Mouse (Mus musculus): ENCODE measurements around the gene Fbxw8. TPM values are rescaled to one million over a fixed set of nuclear protein-coding genes. Genes with fewer than 3 reads are reported as not detected.
A peak's percentile ranks its signal among the peaks of the same experiment; 100 is the strongest.

Fbxw8 gene
- polyA plus RNA-seq, 1 experiment from 2014 or later, result 26.3 TPM

DNA sequence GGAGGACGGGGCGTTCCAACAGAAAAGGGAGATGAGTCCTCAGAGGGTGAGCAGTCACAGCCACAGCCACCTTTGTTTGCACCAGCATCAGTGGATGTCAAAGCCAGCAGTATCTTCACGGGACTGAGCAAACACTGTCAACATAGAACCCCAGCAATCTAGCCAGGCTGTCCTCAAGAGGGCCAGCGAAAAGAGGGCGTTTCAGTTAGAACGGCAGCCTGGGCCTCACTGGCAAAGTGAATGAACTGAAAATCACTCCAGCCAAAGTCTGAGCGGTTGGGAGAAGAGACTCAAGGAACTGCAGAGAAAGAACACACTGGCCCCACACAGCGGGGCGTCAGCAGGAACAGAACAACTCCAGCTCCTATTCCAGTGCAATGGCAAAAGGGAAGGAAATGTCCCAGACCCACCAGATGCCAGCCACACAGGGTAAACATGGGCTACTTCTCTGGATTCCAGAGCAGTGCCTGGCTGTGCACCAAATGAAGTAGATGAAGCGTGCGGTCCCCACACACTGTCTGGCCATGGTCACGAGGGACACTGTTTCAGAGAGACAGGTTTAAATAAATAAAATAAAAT lies 72.1 kb downstream of the Fbxw8 start:
- WGBS, result 65% methylated on average over 12 of the region's 12 CpGs
- ATAC-seq (ENCODE audit: low FRiP score, low TSS enrichment), result no peak
- Histone ChIP-seq H3K4me1 (ENCODE audit: insufficient read depth, low read length) (peaks cover 23% of the 10 kb centered on the region), H3K27ac (ENCODE audit: low read length) (no peak overlapping the region), H3K36me3 (ENCODE audit: insufficient read depth, low read length) (no peaks in the 10 kb centered on the region), H3K4me2 (replicated peaks; ENCODE audit: low read depth, low read length) (no peak overlapping the region), H3K9me3 (ENCODE audit: low read length) (no peaks in the 10 kb centered on the region), H3K9ac (replicated peaks; ENCODE audit: low read length) (no peak overlapping the region), H3K4me3 (ENCODE audit: low read length) (no peak overlapping the region), H3K27me3 (ENCODE audit: insufficient read depth, low read length) (no peaks in the 10 kb centered on the region)

- Histone ChIP-seq H3K27me3 (ENCODE audit: insufficient read depth, low read length) (no peaks in the 10 kb centered on the region), H3K9ac (replicated peaks; ENCODE audit: low read length) (no peak overlapping the region), H3K4me2 (replicated peaks; ENCODE audit: low read depth, low read length) (no peak overlapping the region), H3K9me3 (ENCODE audit: low read length) (no peaks in the 10 kb centered on the region), H3K4me3 (ENCODE audit: low read length) (no peak overlapping the region), H3K36me3 (ENCODE audit: insufficient read depth, low read length) (peaks cover 6% of the 10 kb centered on the region; the same call in 1 of the 2 replicates), H3K4me1 (ENCODE audit: insufficient read depth, low read length) (peaks cover 18% of the 10 kb centered on the region), H3K27ac (ENCODE audit: low read length) (no peak overlapping the region)
- ATAC-seq (ENCODE audit: low FRiP score, low TSS enrichment), result no peak
- 69% methylated on average over 6 of the region's 6 CpGs for WGBS
Measured at GRCm38 (mm10) chr5:118081996-118082395, 73.3 kb downstream of the Fbxw8 start.

DNA sequence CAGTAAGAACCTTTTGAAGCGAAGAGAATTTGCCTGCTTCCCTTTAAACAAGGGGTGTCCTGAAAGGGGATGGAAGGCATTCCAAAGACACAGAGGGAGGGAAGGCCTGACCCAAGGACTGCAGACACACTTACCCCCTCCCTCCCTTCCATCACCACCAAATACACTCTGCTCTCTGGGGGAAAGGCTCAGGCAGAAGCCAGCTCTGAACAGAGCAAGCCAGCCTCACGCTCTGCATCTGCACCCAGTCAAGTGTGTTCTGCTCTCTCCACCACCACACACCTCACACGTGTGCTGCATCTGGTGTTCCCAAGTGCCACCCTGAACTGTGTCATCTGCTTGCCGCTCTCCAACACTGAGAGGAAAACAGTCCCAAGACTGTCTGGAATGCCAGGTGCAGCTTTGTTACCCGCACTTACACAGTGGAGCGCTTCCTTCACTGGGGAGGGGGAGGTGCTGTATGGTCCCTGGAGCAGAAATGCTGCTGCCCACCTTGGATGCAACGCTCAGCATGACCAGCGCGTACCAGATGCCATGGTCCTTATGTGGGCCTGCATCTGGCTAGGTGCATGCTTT lies 73.8 kb downstream of the Fbxw8 start:
- WGBS, result 80% methylated on average over 9 of the region's 9 CpGs
- no peak overlapping the region for H3K4me3 ChIP-seq (ENCODE audit: low read length)
- no peak for ATAC-seq (ENCODE audit: low FRiP score, low TSS enrichment)

GRCm38 (mm10) chr5:118079839-118080250 lies 75.4 kb downstream of the Fbxw8 start:
- no peak overlapping the region for H3K9ac ChIP-seq (replicated peaks; ENCODE audit: low read length)
- 42% methylated on average over 11 of the region's 11 CpGs for whole genome bisulfite sequencing
- H3K4me1 ChIP-seq (ENCODE audit: insufficient read depth, low read length), result peaks cover 16% of the 10 kb centered on the region
- no peaks in the 10 kb centered on the region for H3K9me3 ChIP-seq (ENCODE audit: low read length)
- no peak overlapping the region for H3K4me3 ChIP-seq (ENCODE audit: low read length)
- peaks cover 27% of the 10 kb centered on the region for H3K36me3 ChIP-seq (ENCODE audit: insufficient read depth, low read length)
- H3K27me3 ChIP-seq (ENCODE audit: insufficient read depth, low read length), result no peaks in the 10 kb centered on the region
- no peak overlapping the region for H3K27ac ChIP-seq (ENCODE audit: low read length)
- 0 out of 2 replicates have a peak, but pooled peaks have one; percentile 40 for ATAC-seq (ENCODE audit: low FRiP score, low TSS enrichment)
- no peak overlapping the region for H3K4me2 ChIP-seq (replicated peaks; ENCODE audit: low read depth, low read length)

More for the DNA sequence above, 73.8 kb downstream of the Fbxw8 start:
- no peaks in the 10 kb centered on the region for H3K27me3 ChIP-seq (ENCODE audit: insufficient read depth, low read length)
- H3K4me1 ChIP-seq (ENCODE audit: insufficient read depth, low read length), result peaks cover 16% of the 10 kb centered on the region
- no peak overlapping the region for H3K9ac ChIP-seq (replicated peaks; ENCODE audit: low read length)
- peaks cover 11% of the 10 kb centered on the region; the same call in 1 of the 2 replicates for H3K36me3 ChIP-seq (ENCODE audit: insufficient read depth, low read length)
- no peak overlapping the region for H3K27ac ChIP-seq (ENCODE audit: low read length)
- no peak overlapping the region for H3K4me2 ChIP-seq (replicated peaks; ENCODE audit: low read depth, low read length)
- H3K9me3 ChIP-seq (ENCODE audit: low read length), result no peaks in the 10 kb centered on the region

GRCm38 (mm10) chr5:118079354-118079753 lies 75.9 kb downstream of the Fbxw8 start:
- 78% methylated on average over 6 of the region's 6 CpGs for WGBS
- Histone ChIP-seq H3K4me2 (replicated peaks; ENCODE audit: low read depth, low read length) (no peak overlapping the region), H3K9me3 (ENCODE audit: low read length) (no peaks in the 10 kb centered on the region), H3K27me3 (ENCODE audit: insufficient read depth, low read length) (no peaks in the 10 kb centered on the region), H3K27ac (ENCODE audit: low read length) (no peak overlapping the region), H3K4me3 (ENCODE audit: low read length) (no peak overlapping the region), H3K9ac (replicated peaks; ENCODE audit: low read length) (no peak overlapping the region), H3K36me3 (ENCODE audit: insufficient read depth, low read length) (peaks cover 30% of the 10 kb centered on the region), H3K4me1 (ENCODE audit: insufficient read depth, low read length) (peaks cover 16% of the 10 kb centered on the region)
- no peak for ATAC-seq (ENCODE audit: low FRiP score, low TSS enrichment)

GRCm38 (mm10) chr5:118078550-118078949 lies 76.7 kb downstream of the Fbxw8 start:
- H3K4me3 ChIP-seq (ENCODE audit: low read length), result no peak overlapping the region
- peaks cover 31% of the 10 kb centered on the region for H3K36me3 ChIP-seq (ENCODE audit: insufficient read depth, low read length)
- WGBS, result 83% methylated on average over 6 of the region's 6 CpGs
- H3K9ac ChIP-seq (replicated peaks; ENCODE audit: low read length), result no peak overlapping the region
- H3K27ac ChIP-seq (ENCODE audit: low read length), result no peak overlapping the region
- no peak for ATAC-seq (ENCODE audit: low FRiP score, low TSS enrichment)
- H3K4me2 ChIP-seq (replicated peaks; ENCODE audit: low read depth, low read length), result no peak overlapping the region
- no peaks in the 10 kb centered on the region for H3K27me3 ChIP-seq (ENCODE audit: insufficient read depth, low read length)
- H3K4me1 ChIP-seq (ENCODE audit: insufficient read depth, low read length), result peaks cover 9% of the 10 kb centered on the region
- H3K9me3 ChIP-seq (ENCODE audit: low read length), result no peaks in the 10 kb centered on the region

GRCm38 (mm10) chr5:118076721-118077592 lies 78.3 kb downstream of the Fbxw8 start:
- Histone ChIP-seq H3K4me3 (ENCODE audit: low read length) (no peak overlapping the region), H3K4me1 (ENCODE audit: insufficient read depth, low read length) (peaks cover 7% of the 10 kb centered on the region), H3K9me3 (ENCODE audit: low read length) (no peaks in the 10 kb centered on the region), H3K9ac (replicated peaks; ENCODE audit: low read length) (no peak overlapping the region), H3K4me2 (replicated peaks; ENCODE audit: low read depth, low read length) (no peak overlapping the region), H3K27me3 (ENCODE audit: insufficient read depth, low read length) (no peaks in the 10 kb centered on the region), H3K36me3 (ENCODE audit: insufficient read depth, low read length) (peaks cover 31% of the 10 kb centered on the region), H3K27ac (ENCODE audit: low read length) (no peak overlapping the region)
- no peak for ATAC-seq (ENCODE audit: low FRiP score, low TSS enrichment)
- WGBS, result 88% methylated on average over 15 of the region's 15 CpGs

DNA sequence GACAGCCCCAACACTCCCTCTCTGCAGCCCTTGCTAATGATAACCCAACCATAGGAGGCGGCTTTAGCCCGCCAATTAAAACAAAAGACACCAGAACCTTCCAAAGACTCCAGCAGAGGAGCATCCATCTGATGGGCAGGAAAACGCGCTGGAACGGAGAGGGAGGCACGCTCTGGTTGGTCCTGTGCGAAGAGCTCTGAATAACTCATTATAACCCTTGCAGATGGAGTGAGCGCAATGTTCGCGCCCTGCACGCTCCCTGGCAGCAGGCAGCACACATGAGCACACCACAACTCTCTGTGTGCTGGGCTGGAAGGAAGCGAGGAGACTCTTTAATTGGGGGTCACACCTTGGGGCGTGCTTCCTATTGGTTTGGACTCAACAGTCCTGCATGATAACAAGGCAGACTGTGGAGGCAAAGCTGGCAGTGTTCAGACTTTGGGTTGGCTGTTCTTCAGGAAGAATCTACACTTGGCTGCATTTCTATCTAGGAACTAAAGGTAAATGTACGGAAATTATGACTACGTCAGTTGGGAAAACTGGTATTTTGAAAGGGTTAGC lies 82.0 kb downstream of the Fbxw8 start:
- Histone ChIP-seq H3K36me3 (ENCODE audit: insufficient read depth, low read length) (peaks cover 37% of the 10 kb centered on the region), H3K4me3 (ENCODE audit: low read length) (no peak overlapping the region), H3K9ac (replicated peaks; ENCODE audit: low read length) (no peak overlapping the region), H3K4me2 (replicated peaks; ENCODE audit: low read depth, low read length) (no peak overlapping the region), H3K27ac (ENCODE audit: low read length) (no peak overlapping the region), H3K4me1 (ENCODE audit: insufficient read depth, low read length) (no peaks in the 10 kb centered on the region), H3K9me3 (ENCODE audit: low read length) (no peaks in the 10 kb centered on the region), H3K27me3 (ENCODE audit: insufficient read depth, low read length) (no peaks in the 10 kb centered on the region)
- 86% methylated on average over 15 of the region's 15 CpGs for WGBS
- no peak for ATAC-seq (ENCODE audit: low FRiP score, low TSS enrichment)

DNA sequence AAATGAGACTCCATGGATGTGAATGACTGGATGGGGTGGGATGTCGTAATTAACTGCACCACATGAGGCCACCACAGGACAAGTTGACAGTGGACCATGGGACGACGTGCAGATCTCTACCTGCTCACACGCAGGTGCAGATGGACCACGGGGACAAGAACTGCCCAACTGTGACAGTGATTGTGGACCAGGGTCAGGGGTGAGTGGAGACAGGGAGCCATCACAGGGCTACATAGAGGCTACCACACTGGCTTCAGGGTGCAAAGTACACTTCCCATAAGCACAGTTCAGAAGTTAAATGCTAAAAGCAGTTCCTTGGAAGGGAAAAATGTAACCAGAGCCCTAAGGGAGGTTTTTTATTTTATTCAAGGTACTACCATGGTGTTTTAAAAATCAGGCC lies 83.5 kb downstream of the Fbxw8 start:
- no peak overlapping the region for H3K4me2 ChIP-seq (replicated peaks; ENCODE audit: low read depth, low read length)
- H3K4me1 ChIP-seq (ENCODE audit: insufficient read depth, low read length), result peaks cover 5% of the 10 kb centered on the region; the same call in 1 of the 2 replicates
- H3K36me3 ChIP-seq (ENCODE audit: insufficient read depth, low read length), result peaks cover 41% of the 10 kb centered on the region
- no peaks in the 10 kb centered on the region for H3K27me3 ChIP-seq (ENCODE audit: insufficient read depth, low read length)
- no peak overlapping the region for H3K27ac ChIP-seq (ENCODE audit: low read length)
- no peak overlapping the region for H3K4me3 ChIP-seq (ENCODE audit: low read length)
- peak; percentile 23; the same call in 1 of the 2 replicates for ATAC-seq (ENCODE audit: low FRiP score, low TSS enrichment)
- H3K9ac ChIP-seq (replicated peaks; ENCODE audit: low read length), result no peak overlapping the region
- H3K9me3 ChIP-seq (ENCODE audit: low read length), result no peaks in the 10 kb centered on the region
- 55% methylated on average over 5 of the region's 5 CpGs for WGBS

Measured in kidney, embryonic 16.5 days (tissue).